Mouse (Mus musculus) erythroblast, embryonic 14.5 days (primary cell): Measurements from ENCODE around the gene Bicra.

Experiments
- GATA1 ChIP-seq: IDR thresholded peaks from 2 replicates; pipeline ENCODE4 v1.6.1; 2012; ENCODE audit warnings: low read length, inconsistent platforms, mixed read lengths
- TAL1 ChIP-seq: IDR thresholded peaks from 3 replicates; pipeline ENCODE4 v1.6.1; 2012; ENCODE audit warnings: low read length, inconsistent platforms, mixed read lengths

DNA sequence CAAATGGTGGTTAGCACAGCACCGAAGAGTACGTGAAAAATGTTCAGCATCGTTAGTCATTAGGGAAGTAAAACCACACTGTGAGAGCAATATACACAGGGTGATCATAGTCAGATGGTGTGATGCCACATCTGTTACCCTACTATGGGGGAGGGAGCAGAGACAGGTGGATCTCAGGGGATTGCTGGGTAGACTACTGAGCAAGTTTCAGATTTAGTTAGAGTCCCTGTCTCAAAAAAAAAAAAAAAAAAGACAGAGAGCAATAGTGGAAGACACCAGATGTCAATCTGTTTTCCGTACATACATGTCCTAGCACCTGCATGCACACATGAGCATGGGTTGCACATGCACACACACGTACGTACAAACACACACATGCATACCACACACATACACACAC lies 7.9 kb upstream of the Bicra start:
- TF ChIP-seq TAL1 (no peak), GATA1 (no peak)
